Mouse (Mus musculus): ENCODE results near the gene Hecw2.

The Hecw2 gene

GRCm38 (mm10) chr1:53829089-53829488 is 365.9 kb downstream of the Hecw2 start:
- no peak for DNase-seq (ENCODE audit: low spot score)

GRCm38 (mm10) chr1:53824446-53825337 is 370.3 kb downstream of the Hecw2 start:
- DNase-seq (ENCODE audit: low spot score), result no peak

- peak; percentile 36 for DNase-seq (ENCODE audit: low spot score)
These were observed 371.1 kb downstream of the Hecw2 start for GRCm38 (mm10) chr1:53823687-53824445.

- no peak for DNase-seq (ENCODE audit: low spot score)
These were observed 373.0 kb downstream of the Hecw2 start for GRCm38 (mm10) chr1:53821983-53822382.

GRCm38 (mm10) chr1:53820041-53820632 is 374.8 kb downstream of the Hecw2 start:
- DNase-seq (ENCODE audit: low spot score), result no peak

- no peak for DNase-seq (ENCODE audit: low spot score)
These were observed 376.7 kb downstream of the Hecw2 start for GRCm38 (mm10) chr1:53818072-53818862.

GRCm38 (mm10) chr1:53816353-53816752 is 378.6 kb downstream of the Hecw2 start:
- DNase-seq (ENCODE audit: low spot score), result no peak

- DNase-seq (ENCODE audit: low spot score), result no peak
These were observed 380.8 kb downstream of the Hecw2 start for GRCm38 (mm10) chr1:53814077-53814705.

GRCm38 (mm10) chr1:53811919-53812318 is 383.0 kb downstream of the Hecw2 start:
- no peak for DNase-seq (ENCODE audit: low spot score)

GRCm38 (mm10) chr1:53808229-53808628 is 386.7 kb downstream of the Hecw2 start:
- DNase-seq (ENCODE audit: low spot score), result no peak

- DNase-seq (ENCODE audit: low spot score), result no peak
These were observed 397.2 kb downstream of the Hecw2 start for GRCm38 (mm10) chr1:53797811-53798210.

- DNase-seq (ENCODE audit: low spot score), result no peak
These were observed 397.9 kb downstream of the Hecw2 start for GRCm38 (mm10) chr1:53797074-53797473.

- no peak for DNase-seq (ENCODE audit: low spot score)
These were observed 398.7 kb downstream of the Hecw2 start for GRCm38 (mm10) chr1:53796271-53796670.

GRCm38 (mm10) chr1:53795591-53795990 is 399.4 kb downstream of the Hecw2 start:
- DNase-seq (ENCODE audit: low spot score), result no peak

GRCm38 (mm10) chr1:53795081-53795480 is 399.9 kb downstream of the Hecw2 start:
- no peak for DNase-seq (ENCODE audit: low spot score)

GRCm38 (mm10) chr1:53794279-53794678 is 400.7 kb downstream of the Hecw2 start:
- no peak for DNase-seq (ENCODE audit: low spot score)

GRCm38 (mm10) chr1:53791343-53791742 is 403.6 kb downstream of the Hecw2 start:
- peak; percentile 63 for DNase-seq (ENCODE audit: low spot score)

- peak; percentile 83 for DNase-seq (ENCODE audit: low spot score)
These were observed 410.1 kb downstream of the Hecw2 start, which contains the start of gene Stk17b for GRCm38 (mm10) chr1:53784721-53785418. Stk17b (minus strand) TSS chr1:53785224.

- DNase-seq (ENCODE audit: low spot score), result peak; percentile 71
These were observed 410.7 kb downstream of the Hecw2 start for GRCm38 (mm10) chr1:53784291-53784720.

GRCm38 (mm10) chr1:53782956-53783355 is 412.0 kb downstream of the Hecw2 start:
- DNase-seq (ENCODE audit: low spot score), result no peak

GRCm38 (mm10) chr1:53782079-53782478 is 412.9 kb downstream of the Hecw2 start:
- DNase-seq (ENCODE audit: low spot score), result no peak
